Mouse (Mus musculus) forebrain, embryonic 11.5 days (tissue): ENCODE measurements at regions not wholly inside any gene's neighbourhood (a gene's known extent, or its start where the extent isn't known, plus 50 kb on each side); places are given as distances from the start of the nearest gene placed in this dataset.
A peak's percentile ranks its signal among the peaks of the same experiment; 100 is the strongest.

Experiments
- ATAC-seq: fragments of 200-750 bp; cut with Nextera tagmentation; replicated peaks from 2 replicates; pipeline ENCODE4 v1.8.0; 2017; ENCODE audit warnings: moderate TSS enrichment; ENCODE audit not compliant: low FRiP score
- DNase-seq: peaks from one replicate; pipeline ENCODE4 v3.0.0-alpha.2; 2017; ENCODE audit warnings: low spot score
- H3K27ac ChIP-seq: fragments of 300-500 bp; sonication (generic); 2 replicates; pipeline ENCODE4 v1.5.1; 2014; ENCODE audit warnings: low read depth, low read length
- H3K27me3 ChIP-seq: fragments of 300-500 bp; sonication (generic); 2 replicates; pipeline ENCODE4 v1.6.1; 2014; ENCODE audit warnings: mild to moderate bottlenecking, low read length, mixed read lengths; ENCODE audit not compliant: control insufficient read depth, insufficient read depth
- H3K36me3 ChIP-seq: fragments of 300-500 bp; sonication (generic); 2 replicates; pipeline ENCODE4 v1.6.1; 2014; ENCODE audit warnings: mild to moderate bottlenecking, low read length, moderate library complexity, mixed read lengths; ENCODE audit not compliant: control insufficient read depth, insufficient read depth
- H3K4me1 ChIP-seq: fragments of 300-500 bp; sonication (generic); replicated peaks from 2 replicates; pipeline ENCODE4 v1.6.1; 2014; ENCODE audit warnings: low read length, mixed read lengths; ENCODE audit not compliant: control insufficient read depth, insufficient read depth
- H3K4me2 ChIP-seq: fragments of 300-500 bp; sonication (generic); 2 replicates; pipeline ENCODE4 v1.6.1; 2014; ENCODE audit warnings: low read depth, mild to moderate bottlenecking, low read length, moderate library complexity, mixed read lengths; ENCODE audit not compliant: severe bottlenecking
- H3K4me3 ChIP-seq: fragments of 300-500 bp; sonication (generic); 2 replicates; pipeline ENCODE4 v1.5.1; 2014; ENCODE audit warnings: low read depth, low read length
- H3K9ac ChIP-seq: fragments of 300-500 bp; sonication (generic); 2 replicates; pipeline ENCODE4 v1.6.1; 2014; ENCODE audit warnings: low read length
- H3K9me3 ChIP-seq: fragments of 300-500 bp; sonication (generic); 2 replicates; pipeline ENCODE4 v1.6.1; 2016; ENCODE audit warnings: low read length, mixed read lengths; ENCODE audit not compliant: control insufficient read depth
- WGBS: fragments of 180-500 bp; shearing (Covaris S2); extraction: QIAGEN DNeasy Blood & Tissue Kit; methylation state at CpG from one replicate; pipeline ENCODE4 v1.1.7; 2014; 5-methylcytosine and 5-hydroxymethylcytosine counted together

DNA sequence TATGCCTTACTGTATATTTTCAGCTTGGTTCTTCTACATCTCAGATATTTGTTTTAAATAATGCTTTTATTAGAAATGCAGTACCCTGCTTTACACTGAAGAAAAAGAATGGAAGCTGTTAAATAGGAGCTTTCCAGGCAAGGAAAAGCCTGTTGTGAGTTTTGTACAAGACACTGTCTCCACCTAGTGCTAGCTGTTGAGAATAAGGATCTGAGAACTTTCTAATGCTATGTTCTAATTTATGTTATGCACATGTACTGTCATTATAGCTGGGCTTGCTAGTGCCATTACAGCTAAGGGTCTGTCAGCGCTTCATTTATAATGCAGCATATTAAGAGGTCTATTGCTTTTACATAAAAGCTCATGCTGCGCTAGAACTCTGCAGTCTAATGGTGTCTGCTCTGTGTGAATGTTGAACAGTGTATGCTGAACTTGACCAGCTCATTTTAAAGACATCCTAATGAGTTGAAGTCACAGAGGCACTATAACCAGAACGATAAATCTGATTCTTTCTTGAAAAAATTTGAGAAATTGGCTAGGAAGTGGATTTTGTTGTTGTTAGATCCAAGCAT lies 315.4 kb upstream of the Dnajc24 start:
- Histone ChIP-seq H3K4me1 (no peaks in the 10 kb centered on the region), H3K4me2 (no peak overlapping the region), H3K27ac (no peak overlapping the region), H3K27me3 (no peaks in the 10 kb centered on the region), H3K9ac (no peak overlapping the region), H3K36me3 (no peaks in the 10 kb centered on the region), H3K9me3 (no peaks in the 10 kb centered on the region), H3K4me3 (no peak overlapping the region)
- 79% methylated on average over 3 of the region's 3 CpGs for WGBS
- no peak for ATAC-seq
- DNase-seq, result no peak

DNA sequence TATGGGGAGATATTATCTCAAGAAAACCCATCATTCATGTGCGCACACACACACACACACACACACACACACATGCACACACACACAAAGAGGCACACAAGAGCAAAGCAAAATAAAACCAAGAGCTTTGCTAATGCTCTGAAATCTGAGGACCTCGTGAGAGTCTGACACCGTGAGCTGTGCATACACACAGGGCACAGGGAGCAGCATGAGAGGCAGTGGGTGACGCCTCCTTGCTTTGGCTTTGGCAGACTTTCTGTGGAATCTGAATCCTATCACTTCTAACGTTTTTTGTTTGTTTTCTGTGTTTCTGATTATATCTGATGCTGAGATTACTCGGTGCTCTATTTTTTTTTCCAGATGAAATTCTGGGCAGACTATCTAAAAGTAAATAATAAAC lies 343.4 kb upstream of the Dnajc24 start:
- no peaks in the 10 kb centered on the region for H3K9me3 ChIP-seq
- 83% methylated on average over 6 of the region's 6 CpGs for WGBS
- no peak overlapping the region for H3K4me2 ChIP-seq
- H3K27me3 ChIP-seq, result no peaks in the 10 kb centered on the region
- no peak for ATAC-seq
- no peaks in the 10 kb centered on the region for H3K36me3 ChIP-seq
- H3K27ac ChIP-seq, result no peak overlapping the region
- no peaks in the 10 kb centered on the region for H3K4me1 ChIP-seq
- H3K4me3 ChIP-seq, result no peak overlapping the region
- no peak overlapping the region for H3K9ac ChIP-seq
- no peak for DNase-seq

DNA sequence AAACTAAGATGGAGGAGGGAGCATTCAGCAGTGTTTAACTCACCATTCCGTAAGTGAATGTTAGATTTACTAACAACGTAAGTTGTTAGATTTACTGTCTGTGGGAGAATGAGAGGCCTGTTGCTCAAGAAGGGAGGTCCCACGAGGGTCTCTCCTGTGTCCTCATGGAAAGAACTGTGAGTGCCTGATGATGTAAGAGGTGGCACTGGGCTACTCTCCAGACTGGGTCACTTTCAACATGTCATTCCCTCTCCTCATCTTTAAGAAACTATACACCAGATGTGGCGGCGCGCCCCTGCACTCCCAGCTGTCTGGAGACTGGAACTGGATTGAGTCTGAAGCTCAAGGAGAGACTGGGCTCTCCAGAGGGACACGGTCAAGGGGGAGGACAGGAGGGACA lies 343.9 kb upstream of the Dnajc24 start:
- ATAC-seq (no peak), DNase-seq (no peak)
- Histone ChIP-seq H3K4me1 (no peaks in the 10 kb centered on the region), H3K36me3 (no peaks in the 10 kb centered on the region), H3K4me3 (no peak overlapping the region), H3K4me2 (no peak overlapping the region), H3K27ac (no peak overlapping the region), H3K27me3 (no peaks in the 10 kb centered on the region), H3K9ac (no peak overlapping the region), H3K9me3 (no peaks in the 10 kb centered on the region)
- 94% methylated on average over 7 of the region's 7 CpGs for WGBS

DNA sequence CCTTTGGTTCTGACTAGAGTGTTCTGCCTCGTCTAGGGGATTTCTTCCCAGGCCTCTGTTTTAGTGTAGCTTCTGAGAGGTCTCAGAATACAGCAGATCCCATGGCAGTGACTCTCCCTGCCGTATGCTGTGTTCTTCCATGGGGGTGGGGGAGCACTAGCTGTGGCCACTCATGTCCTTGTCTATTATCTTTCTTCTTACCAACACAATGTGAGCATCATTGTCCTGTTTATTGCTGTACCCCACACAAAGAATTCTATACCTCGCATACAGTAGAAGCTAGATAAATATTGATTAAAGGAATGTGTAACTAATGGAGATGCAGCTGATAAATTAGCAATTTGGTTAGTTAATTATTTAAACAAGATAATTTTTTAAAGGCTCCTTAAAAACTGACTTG lies 337.5 kb upstream of the Mpped2 start:
- 75% methylated on average over 3 of the region's 3 CpGs for WGBS
- no peaks in the 10 kb centered on the region for H3K27me3 ChIP-seq
- no peak for DNase-seq
- no peak overlapping the region for H3K4me3 ChIP-seq
- H3K4me2 ChIP-seq, result no peak overlapping the region
- H3K36me3 ChIP-seq, result no peaks in the 10 kb centered on the region
- H3K4me1 ChIP-seq, result no peaks in the 10 kb centered on the region
- no peak overlapping the region for H3K9ac ChIP-seq
- no peaks in the 10 kb centered on the region for H3K9me3 ChIP-seq
- H3K27ac ChIP-seq, result no peak overlapping the region
- ATAC-seq, result peak; percentile 44; the same call in 1 of the 2 replicates

DNA sequence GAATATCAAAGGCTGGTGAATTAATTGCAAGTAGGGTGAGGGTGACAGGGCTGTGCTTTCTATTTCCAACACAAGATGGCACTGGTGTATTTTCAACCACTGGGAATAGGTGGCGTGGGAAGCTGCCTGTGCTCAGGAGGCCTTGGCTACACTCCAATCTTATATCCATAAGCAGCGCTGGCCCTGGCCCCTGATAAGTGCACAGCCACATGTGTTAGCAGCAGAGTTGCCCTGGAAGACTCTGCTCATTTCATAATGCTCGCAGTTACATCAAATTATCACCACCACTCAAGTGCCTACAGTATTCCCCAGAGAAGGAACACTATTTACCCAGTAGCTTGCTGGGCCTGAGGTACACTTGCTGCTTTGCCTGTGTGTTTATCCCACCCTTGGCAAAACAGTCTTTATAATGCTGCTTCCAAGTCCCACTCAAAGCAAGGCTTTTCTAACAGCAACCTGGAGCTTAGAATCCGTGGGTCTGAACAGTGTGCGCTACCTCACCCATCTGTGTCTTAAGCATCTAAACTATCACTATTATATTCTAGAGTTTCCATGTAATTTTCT lies 337.0 kb upstream of the Mpped2 start:
- no peak overlapping the region for H3K9ac ChIP-seq
- no peaks in the 10 kb centered on the region for H3K27me3 ChIP-seq
- H3K4me1 ChIP-seq, result no peaks in the 10 kb centered on the region
- WGBS, result 46% methylated on average over 5 of the region's 5 CpGs
- H3K9me3 ChIP-seq, result no peaks in the 10 kb centered on the region
- DNase-seq, result peak; percentile 79
- H3K27ac ChIP-seq, result no peak overlapping the region
- no peak overlapping the region for H3K4me3 ChIP-seq
- no peaks in the 10 kb centered on the region for H3K36me3 ChIP-seq
- no peak overlapping the region for H3K4me2 ChIP-seq
- peak; percentile 93 for ATAC-seq

DNA sequence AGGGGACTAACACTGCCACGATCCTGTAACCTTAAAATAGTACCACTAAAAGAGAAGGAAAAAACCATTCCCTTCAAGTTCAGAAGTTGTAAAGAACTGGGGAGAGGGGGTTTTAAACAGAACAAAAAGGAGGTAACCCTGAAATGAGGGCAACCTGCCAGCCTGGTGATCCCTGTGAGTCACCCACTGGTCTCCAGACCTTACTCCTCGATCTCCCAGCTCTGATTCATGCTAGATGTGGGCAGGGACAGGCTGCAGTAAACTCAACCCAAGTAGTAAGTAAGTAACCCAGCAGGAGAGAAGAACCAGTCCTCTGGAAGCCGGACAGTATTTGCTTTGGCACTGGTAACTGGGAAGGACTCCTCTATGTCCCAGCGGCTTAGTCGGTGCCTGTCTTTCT lies 324.4 kb upstream of the Mpped2 start:
- H3K27me3 ChIP-seq, result no peaks in the 10 kb centered on the region
- ATAC-seq (no peak), DNase-seq (no peak)
- 93% methylated on average over 5 of the region's 5 CpGs for WGBS
- no peaks in the 10 kb centered on the region for H3K36me3 ChIP-seq
- no peaks in the 10 kb centered on the region for H3K4me1 ChIP-seq
- H3K4me3 ChIP-seq, result no peak overlapping the region
- no peaks in the 10 kb centered on the region for H3K9me3 ChIP-seq
- no peak overlapping the region for H3K4me2 ChIP-seq
- no peak overlapping the region for H3K27ac ChIP-seq
- no peak overlapping the region for H3K9ac ChIP-seq

DNA sequence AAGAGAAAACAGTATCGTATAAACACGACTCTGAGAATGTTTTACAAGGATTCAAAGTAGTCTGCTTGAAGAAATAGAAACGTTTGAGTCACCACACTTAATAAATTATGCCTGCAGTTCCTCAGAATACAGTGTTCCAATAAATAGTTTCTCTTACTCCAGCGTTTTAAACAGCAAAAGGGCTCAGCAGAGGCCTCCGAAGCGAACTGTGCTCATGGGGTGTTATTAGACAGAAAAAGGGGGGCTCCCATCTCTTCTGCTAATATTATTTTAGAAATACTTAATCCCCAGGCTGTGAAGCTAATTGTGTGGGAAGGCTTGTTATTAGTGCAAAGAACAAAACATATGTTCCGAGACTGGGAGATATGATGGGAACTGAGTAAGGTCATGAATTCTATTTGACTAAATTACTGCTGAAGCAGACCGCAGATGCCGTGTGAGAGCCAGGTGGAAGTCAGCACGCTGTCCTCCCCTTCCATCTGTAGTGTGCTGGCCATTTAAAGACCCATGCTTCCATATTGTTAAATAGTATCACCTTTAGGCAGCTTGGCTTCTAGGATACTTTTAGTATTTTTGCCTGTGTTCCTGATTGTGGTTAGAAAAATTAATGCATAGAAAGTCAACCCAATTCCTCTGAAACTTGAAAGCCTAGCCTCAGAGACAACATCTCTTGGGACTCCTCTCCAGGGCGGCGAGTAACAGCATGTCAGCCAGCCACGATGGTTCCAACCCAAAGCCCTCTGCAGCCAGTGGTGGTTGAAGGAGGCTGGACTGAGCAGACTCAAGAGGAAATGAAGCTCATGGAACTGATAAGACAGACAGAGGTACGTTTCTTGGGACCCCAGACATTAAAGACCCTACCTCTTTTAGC lies 309.4 kb upstream of the Mpped2 start:
- Histone ChIP-seq H3K36me3 (no peaks in the 10 kb centered on the region), H3K27ac (no peak overlapping the region), H3K4me3 (no peak overlapping the region), H3K9ac (no peak overlapping the region), H3K27me3 (no peaks in the 10 kb centered on the region), H3K9me3 (no peaks in the 10 kb centered on the region), H3K4me2 (no peak overlapping the region), H3K4me1 (no peaks in the 10 kb centered on the region)
- DNase-seq, result no peak
- 83% methylated on average over 14 of the region's 14 CpGs for WGBS
- ATAC-seq, result no peak

DNA sequence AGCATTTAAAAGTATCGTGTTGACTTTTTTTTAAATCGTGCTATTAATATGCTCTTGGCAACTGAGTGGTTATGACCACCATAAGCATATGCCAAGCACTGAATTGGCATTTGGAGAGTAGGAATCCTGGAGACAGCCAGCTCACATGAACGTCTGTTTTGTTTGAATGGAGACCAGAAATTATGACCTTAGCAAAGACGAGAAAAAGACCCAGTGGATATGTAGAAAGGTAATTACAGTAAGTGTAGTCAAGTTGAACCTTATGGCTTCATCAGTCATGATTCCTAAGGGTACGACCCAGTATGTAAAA lies 308.8 kb upstream of the Mpped2 start:
- no peak overlapping the region for H3K4me3 ChIP-seq
- H3K36me3 ChIP-seq, result no peaks in the 10 kb centered on the region
- H3K9ac ChIP-seq, result no peak overlapping the region
- no peak overlapping the region for H3K4me2 ChIP-seq
- no peaks in the 10 kb centered on the region for H3K27me3 ChIP-seq
- DNase-seq (no peak), ATAC-seq (no peak)
- H3K9me3 ChIP-seq, result no peaks in the 10 kb centered on the region
- H3K4me1 ChIP-seq, result no peaks in the 10 kb centered on the region
- WGBS, result 91% methylated on average over 5 of the region's 5 CpGs
- no peak overlapping the region for H3K27ac ChIP-seq

DNA sequence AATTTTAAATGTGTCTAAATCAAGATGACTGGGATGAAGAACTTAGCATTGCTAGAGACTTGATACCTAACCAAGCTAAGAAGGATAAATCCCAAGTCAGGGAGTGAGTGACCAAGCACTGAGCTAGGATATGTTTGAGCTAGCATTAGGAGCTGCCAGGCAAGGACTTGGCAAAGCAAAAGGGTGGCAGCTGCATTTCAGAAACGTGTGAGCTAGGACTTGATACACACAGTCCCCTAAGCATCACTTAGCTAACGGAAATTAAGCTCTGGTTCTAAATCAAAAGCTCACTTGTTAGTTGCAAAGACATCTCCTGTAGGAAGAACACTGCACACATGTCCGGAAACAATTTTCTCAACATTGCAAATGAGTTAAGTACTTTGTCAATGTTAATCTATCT lies 308.2 kb upstream of the Mpped2 start:
- no peaks in the 10 kb centered on the region for H3K4me1 ChIP-seq
- no peak overlapping the region for H3K4me3 ChIP-seq
- no peak overlapping the region for H3K4me2 ChIP-seq
- no peaks in the 10 kb centered on the region for H3K27me3 ChIP-seq
- ATAC-seq, result no peak
- DNase-seq, result no peak
- no peaks in the 10 kb centered on the region for H3K9me3 ChIP-seq
- no peak overlapping the region for H3K9ac ChIP-seq
- 89% methylated on average over 3 of the region's 3 CpGs for WGBS
- no peak overlapping the region for H3K27ac ChIP-seq
- H3K36me3 ChIP-seq, result no peaks in the 10 kb centered on the region
